Mouse (Mus musculus): ENCODE measurements around the gene Prkag3. TPM values are rescaled to one million over a fixed set of nuclear protein-coding genes. Genes with fewer than 3 reads are reported as not detected.

Gene Prkag3
- polyA plus RNA-seq, 1 experiment from 2014 or later: 0.20 TPM

- Histone ChIP-seq H3K27me3 (peaks cover 4% of the 10 kb centered on the region), H3K4me2 (no peak overlapping the region), H3K9ac (no peak overlapping the region), H3K4me3 (replicated peaks) (no peak overlapping the region), H3K27ac (replicated peaks) (no peak overlapping the region), H3K36me3 (replicated peaks) (no peaks in the 10 kb centered on the region), H3K9me3 (replicated peaks) (no peaks in the 10 kb centered on the region), H3K4me1 (replicated peaks) (no peaks in the 10 kb centered on the region)
- no peak for ATAC-seq (ENCODE audit: insufficient read depth)
- 54% methylated on average over 5 of the region's 5 CpGs for WGBS (ENCODE audit: insufficient replicate concordance)
Observed at GRCm38 (mm10) chr1:74754175-74754785, 5.3 kb upstream of the Prkag3 start.

DNA sequence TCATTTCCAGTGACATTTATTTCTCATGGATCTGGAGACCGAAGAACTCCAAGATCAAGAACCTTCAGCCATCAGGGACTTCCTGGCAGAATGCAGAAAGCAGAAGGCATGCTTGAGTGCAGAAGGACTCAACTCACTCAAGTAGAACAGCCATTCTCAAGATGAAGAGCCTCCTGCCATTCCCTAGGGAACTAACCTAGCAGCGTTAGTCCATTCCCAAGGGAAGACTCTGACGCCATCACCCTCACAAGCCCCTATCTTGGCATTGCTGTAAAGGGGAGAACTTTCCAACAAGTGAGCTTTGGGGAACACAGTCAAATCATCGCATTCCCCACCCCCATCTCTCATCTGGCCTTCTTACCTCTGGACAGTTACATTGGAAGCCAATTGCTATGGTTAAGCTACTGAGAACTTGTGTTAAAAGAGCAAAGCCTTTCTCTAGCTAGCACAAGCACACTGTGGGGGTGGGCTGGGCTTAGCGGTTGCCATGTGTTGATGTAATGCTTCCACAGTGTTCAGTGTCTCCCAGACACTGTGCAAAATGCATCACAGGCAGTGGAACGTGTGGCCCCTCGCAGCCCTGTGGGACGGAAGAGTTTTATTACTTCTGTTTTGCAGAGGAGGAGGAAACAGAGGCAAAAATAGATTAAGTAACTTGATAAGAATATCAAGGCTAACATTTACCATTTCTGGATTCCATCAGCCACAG, 4.4 kb upstream of the Prkag3 start:
- no peak for ATAC-seq (ENCODE audit: insufficient read depth)
- no peak overlapping the region for H3K9ac ChIP-seq
- peaks cover 4% of the 10 kb centered on the region; the same call in 1 of the 2 replicates for H3K4me1 ChIP-seq (replicated peaks)
- no peak overlapping the region for H3K4me2 ChIP-seq
- H3K27me3 ChIP-seq: peaks cover 13% of the 10 kb centered on the region
- no peak overlapping the region for H3K4me3 ChIP-seq (replicated peaks)
- no peaks in the 10 kb centered on the region for H3K9me3 ChIP-seq (replicated peaks)
- H3K27ac ChIP-seq (replicated peaks): no peak overlapping the region
- H3K36me3 ChIP-seq (replicated peaks): no peaks in the 10 kb centered on the region
- WGBS (ENCODE audit: insufficient replicate concordance): 58% methylated on average over 8 of the region's 8 CpGs

GRCm38 (mm10) chr1:74752833-74753232, 3.8 kb upstream of the Prkag3 start:
- Histone ChIP-seq H3K27me3 (peaks cover 18% of the 10 kb centered on the region), H3K4me3 (replicated peaks) (no peak overlapping the region), H3K27ac (replicated peaks) (no peak overlapping the region), H3K4me1 (replicated peaks) (peaks cover 4% of the 10 kb centered on the region; the same call in 1 of the 2 replicates), H3K9ac (no peak overlapping the region), H3K4me2 (no peak overlapping the region), H3K36me3 (replicated peaks) (no peaks in the 10 kb centered on the region), H3K9me3 (replicated peaks) (no peaks in the 10 kb centered on the region)
- ATAC-seq (ENCODE audit: insufficient read depth): no peak
- WGBS (ENCODE audit: insufficient replicate concordance): 69% methylated on average over 3 of the region's 3 CpGs

- no peak overlapping the region for H3K4me3 ChIP-seq (replicated peaks)
- no peaks in the 10 kb centered on the region for H3K9me3 ChIP-seq (replicated peaks)
- WGBS (ENCODE audit: insufficient replicate concordance): 64% methylated on average over 8 of the region's 8 CpGs
- H3K4me1 ChIP-seq (replicated peaks): peaks cover 4% of the 10 kb centered on the region; the same call in 1 of the 2 replicates
- ATAC-seq (ENCODE audit: insufficient read depth): no peak
- H3K9ac ChIP-seq: no peak overlapping the region
- H3K36me3 ChIP-seq (replicated peaks): no peaks in the 10 kb centered on the region
- no peak overlapping the region for H3K27ac ChIP-seq (replicated peaks)
- H3K4me2 ChIP-seq: no peak overlapping the region
- H3K27me3 ChIP-seq: peaks cover 18% of the 10 kb centered on the region
Observed at GRCm38 (mm10) chr1:74752150-74752549, 3.1 kb upstream of the Prkag3 start.

DNA sequence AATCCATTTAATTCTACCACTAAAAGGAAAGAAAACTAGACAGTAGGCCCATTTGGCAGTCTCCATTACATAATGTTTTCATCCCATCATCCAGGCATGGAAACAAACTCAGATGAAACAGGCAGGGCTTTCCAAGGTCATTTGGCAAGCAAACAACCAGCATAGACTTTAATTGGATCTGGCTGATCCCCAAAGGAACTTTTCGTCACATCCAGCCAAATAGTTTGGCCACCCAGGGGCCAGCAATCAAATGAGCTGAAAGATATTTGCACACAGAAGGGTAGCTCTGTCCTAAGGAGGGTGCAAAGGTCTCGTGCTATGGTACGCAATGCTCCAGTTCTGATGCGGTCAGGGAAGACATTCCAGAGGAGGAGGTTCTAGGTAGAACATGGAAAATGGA, 1.7 kb upstream of the Prkag3 start:
- no peak for ATAC-seq (ENCODE audit: insufficient read depth)
- H3K9me3 ChIP-seq (replicated peaks): no peaks in the 10 kb centered on the region
- WGBS (ENCODE audit: insufficient replicate concordance): 55% methylated on average over 4 of the region's 4 CpGs

DNA sequence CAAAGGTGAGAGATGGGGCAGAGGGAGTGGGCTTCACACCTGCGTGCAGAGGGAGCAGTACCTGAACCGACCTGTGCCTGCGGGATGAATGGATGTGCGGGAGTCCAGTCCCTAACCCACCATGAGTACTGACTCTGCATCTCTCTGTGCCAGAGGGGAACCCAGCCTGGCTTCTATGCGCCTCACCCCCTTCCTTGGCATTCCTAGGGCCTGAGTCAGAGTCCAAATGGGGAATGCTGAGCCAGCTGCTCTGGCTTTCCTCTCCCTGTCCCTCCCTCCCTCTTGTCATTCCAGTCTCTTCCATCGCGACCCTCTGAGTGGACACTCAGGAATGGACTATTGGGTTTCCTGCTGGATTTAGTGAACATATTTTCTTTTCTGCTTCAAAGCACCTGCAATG, 280 bp upstream of the Prkag3 start:
- H3K9me3 ChIP-seq (replicated peaks): no peaks in the 10 kb centered on the region
- H3K36me3 ChIP-seq (replicated peaks): no peaks in the 10 kb centered on the region
- WGBS (ENCODE audit: insufficient replicate concordance): 52% methylated on average over 7 of the region's 7 CpGs
- no peak overlapping the region for H3K27ac ChIP-seq (replicated peaks)
- no peak overlapping the region for H3K4me2 ChIP-seq
- H3K27me3 ChIP-seq: peaks cover 18% of the 10 kb centered on the region
- no peak overlapping the region for H3K4me3 ChIP-seq (replicated peaks)
- peaks cover 4% of the 10 kb centered on the region; the same call in 1 of the 2 replicates for H3K4me1 ChIP-seq (replicated peaks)
- ATAC-seq (ENCODE audit: insufficient read depth): no peak
- H3K9ac ChIP-seq: no peak overlapping the region

More for the DNA sequence above, 1.7 kb upstream of the Prkag3 start:
- H3K4me1 ChIP-seq (replicated peaks): peaks cover 4% of the 10 kb centered on the region; the same call in 1 of the 2 replicates
- H3K27me3 ChIP-seq: peaks cover 18% of the 10 kb centered on the region
- no peak overlapping the region for H3K4me2 ChIP-seq
- H3K9ac ChIP-seq: no peak overlapping the region
- no peaks in the 10 kb centered on the region for H3K36me3 ChIP-seq (replicated peaks)
- no peak overlapping the region for H3K4me3 ChIP-seq (replicated peaks)
- no peak overlapping the region for H3K27ac ChIP-seq (replicated peaks)

DNA sequence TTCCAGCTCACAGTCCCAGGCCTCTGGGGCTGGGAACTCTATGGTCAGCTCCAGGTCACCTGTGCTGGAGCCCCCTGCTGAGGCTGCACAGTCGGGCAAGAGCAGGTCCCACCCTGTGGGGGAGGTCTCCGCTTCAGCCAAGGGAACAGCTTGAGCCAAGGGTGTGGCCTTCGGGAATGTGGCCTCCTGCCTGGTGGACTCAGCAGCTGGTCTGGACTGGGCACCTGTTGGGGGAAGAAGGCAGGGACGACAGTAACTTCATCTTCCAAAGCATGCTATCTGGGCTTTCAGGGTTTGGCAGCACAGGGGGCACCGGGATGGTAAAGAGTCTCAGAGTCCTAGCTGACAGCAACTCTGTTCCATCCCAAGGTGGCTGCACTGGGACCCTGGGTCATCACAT, 1.7 kb downstream of the Prkag3 start:
- Histone ChIP-seq H3K4me1 (replicated peaks) (peaks cover 4% of the 10 kb centered on the region; the same call in 1 of the 2 replicates), H3K9me3 (replicated peaks) (no peaks in the 10 kb centered on the region), H3K27ac (replicated peaks) (no peak overlapping the region), H3K4me2 (no peak overlapping the region), H3K9ac (no peak overlapping the region), H3K4me3 (replicated peaks) (no peak overlapping the region), H3K36me3 (replicated peaks) (no peaks in the 10 kb centered on the region), H3K27me3 (peaks cover 18% of the 10 kb centered on the region)
- ATAC-seq (ENCODE audit: insufficient read depth): no peak
- WGBS (ENCODE audit: insufficient replicate concordance): 48% methylated on average over 5 of the region's 5 CpGs

DNA sequence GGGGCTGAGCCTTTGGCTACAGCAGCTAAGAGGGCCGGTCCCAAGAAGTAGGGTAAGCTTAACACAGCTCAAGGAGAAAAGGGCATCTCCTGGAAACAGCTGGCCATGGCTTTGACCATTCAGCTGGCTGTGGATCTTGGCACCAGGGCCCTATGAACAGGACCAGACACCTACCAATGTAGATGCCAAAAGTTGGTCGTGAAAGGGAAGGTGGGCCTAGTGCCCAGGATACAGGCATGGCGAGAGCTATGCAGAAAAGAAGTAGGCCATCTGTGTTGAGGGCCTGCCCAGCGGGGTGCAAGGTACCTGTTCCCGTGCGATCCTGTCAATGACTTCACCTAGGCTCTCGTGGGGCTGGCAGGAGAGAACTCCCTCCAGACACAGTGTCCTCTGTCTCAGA, 8.2 kb downstream of the Prkag3 start:
- no peaks in the 10 kb centered on the region for H3K4me1 ChIP-seq (replicated peaks)
- no peak overlapping the region for H3K9ac ChIP-seq
- H3K27ac ChIP-seq (replicated peaks): no peak overlapping the region
- H3K27me3 ChIP-seq: no peaks in the 10 kb centered on the region
- H3K36me3 ChIP-seq (replicated peaks): no peaks in the 10 kb centered on the region
- ATAC-seq (ENCODE audit: insufficient read depth): no peak
- no peak overlapping the region for H3K4me3 ChIP-seq (replicated peaks)
- no peak overlapping the region for H3K4me2 ChIP-seq
- no peaks in the 10 kb centered on the region for H3K9me3 ChIP-seq (replicated peaks)
- WGBS (ENCODE audit: insufficient replicate concordance): 59% methylated on average over 7 of the region's 7 CpGs

DNA sequence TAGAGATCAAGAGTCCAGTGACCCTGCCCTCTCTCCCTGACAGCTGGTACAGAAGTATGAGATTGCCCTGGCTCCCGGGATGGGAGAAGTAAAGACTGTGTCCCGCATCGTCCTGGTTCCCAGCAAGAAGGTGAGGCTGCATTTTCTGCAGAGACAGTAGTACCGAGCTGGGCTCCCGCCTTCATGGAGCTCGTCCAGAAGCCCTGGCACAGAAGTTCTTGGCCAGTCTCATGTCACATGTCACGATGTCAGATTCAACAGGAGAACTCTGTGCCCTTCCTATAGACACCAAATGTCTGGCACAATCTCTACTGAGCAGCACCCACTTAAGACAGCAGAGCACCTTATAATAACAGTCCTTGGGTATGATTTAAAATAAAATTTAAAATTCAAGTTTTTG, 11.5 kb downstream of the Prkag3 start:
- no peaks in the 10 kb centered on the region for H3K27me3 ChIP-seq
- no peaks in the 10 kb centered on the region for H3K36me3 ChIP-seq (replicated peaks)
- no peaks in the 10 kb centered on the region for H3K4me1 ChIP-seq (replicated peaks)
- H3K4me3 ChIP-seq (replicated peaks): no peak overlapping the region
- no peak overlapping the region for H3K27ac ChIP-seq (replicated peaks)
- H3K4me2 ChIP-seq: no peak overlapping the region
- no peak for ATAC-seq (ENCODE audit: insufficient read depth)
- no peak overlapping the region for H3K9ac ChIP-seq
- WGBS (ENCODE audit: insufficient replicate concordance): 60% methylated on average over 7 of the region's 7 CpGs
- no peaks in the 10 kb centered on the region for H3K9me3 ChIP-seq (replicated peaks)

- Histone ChIP-seq H3K36me3 (replicated peaks) (no peaks in the 10 kb centered on the region), H3K9ac (no peak overlapping the region), H3K27me3 (no peaks in the 10 kb centered on the region), H3K4me1 (replicated peaks) (no peaks in the 10 kb centered on the region), H3K4me3 (replicated peaks) (no peak overlapping the region), H3K27ac (replicated peaks) (no peak overlapping the region), H3K4me2 (no peak overlapping the region), H3K9me3 (replicated peaks) (no peaks in the 10 kb centered on the region)
- ATAC-seq (ENCODE audit: insufficient read depth): no peak
- WGBS (ENCODE audit: insufficient replicate concordance): 74% methylated on average over 12 of the region's 12 CpGs
Observed at GRCm38 (mm10) chr1:74736977-74737376, 12.0 kb downstream of the Prkag3 start.

- no peak for ATAC-seq (ENCODE audit: insufficient read depth)
- H3K4me1 ChIP-seq (replicated peaks): no peaks in the 10 kb centered on the region
- H3K36me3 ChIP-seq (replicated peaks): no peaks in the 10 kb centered on the region
- H3K9me3 ChIP-seq (replicated peaks): no peaks in the 10 kb centered on the region
- H3K27me3 ChIP-seq: no peaks in the 10 kb centered on the region
- H3K9ac ChIP-seq: no peak overlapping the region
- 51% methylated on average over 8 of the region's 8 CpGs for WGBS (ENCODE audit: insufficient replicate concordance)
- H3K4me3 ChIP-seq (replicated peaks): no peak overlapping the region
- H3K27ac ChIP-seq (replicated peaks): no peak overlapping the region
- H3K4me2 ChIP-seq: no peak overlapping the region
Observed at GRCm38 (mm10) chr1:74728446-74728845, 20.6 kb downstream of the Prkag3 start.
